Mouse (Mus musculus): ENCODE measurements around the gene Nsmce1.

Gene Nsmce1

GRCm38 (mm10) chr7:125490947-125491735, at the start of gene Nsmce1:
Gene Nsmce1, minus strand, starts transcription at chr7:125491596.
- DNase-seq (ENCODE audit: low read depth in 2 of 2, low spot score in 2 of 2): peak; percentile 95 to 96

DNA sequence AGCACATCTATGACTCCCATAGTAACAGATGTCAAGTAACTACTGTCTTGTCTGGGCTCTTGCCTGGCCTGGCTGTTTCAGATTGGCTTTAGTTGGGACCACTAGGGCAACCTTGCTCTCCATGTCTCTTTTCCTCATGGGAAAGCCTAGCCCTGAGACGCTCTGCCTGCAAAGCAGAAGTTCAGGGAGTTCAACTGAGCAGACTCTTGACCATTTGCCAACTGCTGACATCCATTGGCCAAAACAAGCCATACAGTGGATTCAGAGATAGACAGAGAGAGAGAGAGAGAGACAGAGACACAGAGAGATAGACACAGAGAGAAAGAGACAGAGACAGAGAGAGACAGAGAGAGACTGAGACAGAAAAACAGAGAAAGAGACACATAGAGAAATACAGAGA, 49.6 kb upstream of the Nsmce1 start:
- no peak for DNase-seq (ENCODE audit: low read depth in 2 of 2, low spot score in 2 of 2)

DNA sequence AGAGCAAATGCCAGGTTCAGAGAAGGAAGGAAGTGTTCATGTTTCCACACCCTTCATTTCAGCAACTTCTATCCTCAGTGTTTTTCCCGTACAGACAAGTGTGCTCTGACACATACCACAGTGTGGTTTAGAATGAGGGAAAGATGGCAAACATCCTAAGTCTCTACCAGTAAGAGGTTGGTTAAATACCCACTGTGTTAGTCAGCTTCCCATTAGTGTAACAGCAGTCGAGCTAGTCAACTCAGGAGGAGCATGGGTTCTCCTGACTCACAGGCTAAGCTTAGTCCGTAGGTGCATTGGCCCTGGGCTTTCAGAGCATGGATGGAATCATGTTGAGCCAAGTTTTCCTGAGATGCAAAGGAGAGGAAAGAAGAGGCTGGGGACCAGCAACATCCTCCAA, 48.0 kb upstream of the Nsmce1 start:
- no peak for DNase-seq (ENCODE audit: low read depth in 2 of 2, low spot score in 2 of 2)

GRCm38 (mm10) chr7:125527901-125528580, 36.6 kb upstream of the Nsmce1 start:
- DNase-seq (ENCODE audit: low read depth in 2 of 2, low spot score in 2 of 2): no peak

DNA sequence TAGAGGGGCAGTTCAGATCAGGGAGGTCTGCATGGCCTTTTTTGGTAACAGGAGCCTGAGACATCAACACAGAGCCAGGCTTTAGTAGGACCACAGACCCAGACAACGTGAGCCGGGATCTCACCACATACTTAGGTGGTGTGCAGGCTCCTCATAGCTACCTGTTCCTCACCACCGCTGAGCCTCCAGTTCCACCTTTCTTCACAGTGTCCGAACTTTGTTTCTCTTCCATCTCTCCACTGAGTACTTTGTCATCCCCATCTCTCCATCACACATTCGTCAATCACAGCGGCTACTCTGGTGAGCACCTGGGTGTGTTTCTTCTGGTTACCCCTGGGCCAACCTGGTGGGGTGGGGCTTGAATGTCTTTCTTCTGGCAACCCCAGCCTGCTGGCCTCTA, 35.8 kb upstream of the Nsmce1 start:
- no peak for DNase-seq (ENCODE audit: low read depth in 2 of 2, low spot score in 2 of 2)

- DNase-seq (ENCODE audit: low read depth in 2 of 2, low spot score in 2 of 2): no peak
These were observed 31.7 kb upstream of the Nsmce1 start for GRCm38 (mm10) chr7:125523051-125523450.

DNA sequence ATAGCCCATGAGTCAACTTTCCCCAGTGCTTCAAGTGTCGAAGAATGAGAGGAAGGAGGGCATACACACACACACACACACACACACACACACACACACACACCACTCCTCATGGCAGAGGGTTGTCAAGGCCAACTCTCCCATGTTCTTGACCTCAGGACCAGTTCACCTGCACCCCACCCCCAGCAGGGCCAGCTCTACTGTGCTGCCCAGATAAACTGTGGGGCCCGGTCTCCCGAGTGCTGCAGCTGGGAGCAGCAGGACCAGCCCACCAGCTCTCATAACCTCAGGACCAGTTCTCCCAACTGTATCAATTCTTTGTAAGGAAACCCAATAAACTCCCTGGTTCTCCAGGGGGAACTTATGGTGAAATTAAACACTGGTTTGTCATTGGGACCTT, 28.3 kb upstream of the Nsmce1 start:
- DNase-seq (ENCODE audit: low read depth in 2 of 2, low spot score in 2 of 2): no peak

DNA sequence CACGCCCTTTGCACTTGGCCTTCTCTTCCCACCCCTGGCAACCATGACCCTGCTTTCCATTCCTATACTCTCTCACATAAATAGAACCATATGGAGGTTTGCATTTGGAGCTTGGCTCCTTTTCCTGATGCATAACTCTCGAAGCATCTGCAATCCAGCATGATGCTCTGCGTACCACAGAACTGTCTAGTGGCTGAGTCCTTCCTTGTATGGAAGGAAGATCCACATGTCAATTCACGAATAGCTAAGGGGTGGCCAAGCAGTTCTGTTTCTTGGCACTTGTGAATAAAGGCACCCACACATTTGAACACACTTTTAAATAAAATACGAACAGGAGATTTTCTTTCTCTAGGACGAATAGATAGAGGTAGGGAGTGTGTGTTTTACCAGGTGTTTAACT, 26.1 kb upstream of the Nsmce1 start:
- DNase-seq (ENCODE audit: low read depth in 2 of 2, low spot score in 2 of 2): no peak

DNA sequence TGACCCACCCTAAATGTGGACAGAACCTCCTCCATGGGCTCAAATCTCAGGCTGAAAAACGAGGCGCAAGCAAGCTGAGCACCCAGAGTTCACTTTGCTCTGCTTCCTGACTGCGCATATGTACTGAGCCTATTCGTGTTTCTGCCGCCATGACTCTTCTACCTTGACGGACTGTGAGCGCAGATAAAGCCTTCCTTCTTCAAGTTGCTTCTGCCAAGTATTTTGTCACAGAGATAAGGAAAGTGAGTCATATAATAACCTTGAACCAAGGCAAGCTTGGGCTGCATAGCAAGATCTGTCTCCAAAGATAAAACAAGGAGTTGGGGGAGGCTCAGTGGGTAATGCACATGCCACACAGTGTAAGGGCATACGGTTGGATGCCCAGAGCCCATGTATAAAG, 25.3 kb upstream of the Nsmce1 start:
- no peak for DNase-seq (ENCODE audit: low read depth in 2 of 2, low spot score in 2 of 2)

DNA sequence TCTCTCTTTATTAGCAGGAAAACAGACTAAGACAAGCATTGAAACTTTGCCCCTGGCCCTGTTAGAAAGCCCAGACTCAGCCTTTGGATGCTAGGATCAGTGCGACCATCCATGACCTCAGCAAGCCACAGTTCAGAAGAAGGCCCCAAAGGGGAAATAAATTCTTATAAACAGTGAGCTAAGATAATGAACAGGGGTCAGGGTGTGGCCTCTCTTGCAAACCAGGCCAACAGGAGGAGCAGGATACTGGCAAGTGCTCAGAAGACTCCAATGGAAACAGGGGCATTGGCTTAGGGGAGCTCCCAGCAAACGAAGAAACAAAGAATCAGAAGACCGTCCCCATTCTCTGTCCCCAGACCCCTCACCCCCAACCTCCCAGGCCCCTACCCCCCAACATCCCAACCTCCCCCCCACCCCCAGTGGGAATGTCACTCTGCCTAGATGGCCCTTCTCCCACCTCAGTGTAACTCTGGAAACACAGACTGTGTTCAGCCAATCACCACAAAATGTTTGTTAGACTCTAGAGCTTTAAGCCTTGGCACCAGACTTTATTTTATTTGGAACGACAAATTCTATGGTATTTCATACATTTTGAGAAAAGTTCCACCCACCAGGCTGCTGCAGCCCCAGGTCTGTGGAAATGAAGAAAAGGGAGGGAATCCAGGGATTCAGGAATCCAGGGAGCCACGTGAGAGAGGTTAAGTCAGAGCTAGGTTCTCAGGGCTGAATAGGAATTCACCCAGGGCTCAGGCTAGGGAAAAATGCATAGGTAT, 23.9 kb upstream of the Nsmce1 start:
- no peak for DNase-seq (ENCODE audit: low read depth in 2 of 2, low spot score in 2 of 2)

DNA sequence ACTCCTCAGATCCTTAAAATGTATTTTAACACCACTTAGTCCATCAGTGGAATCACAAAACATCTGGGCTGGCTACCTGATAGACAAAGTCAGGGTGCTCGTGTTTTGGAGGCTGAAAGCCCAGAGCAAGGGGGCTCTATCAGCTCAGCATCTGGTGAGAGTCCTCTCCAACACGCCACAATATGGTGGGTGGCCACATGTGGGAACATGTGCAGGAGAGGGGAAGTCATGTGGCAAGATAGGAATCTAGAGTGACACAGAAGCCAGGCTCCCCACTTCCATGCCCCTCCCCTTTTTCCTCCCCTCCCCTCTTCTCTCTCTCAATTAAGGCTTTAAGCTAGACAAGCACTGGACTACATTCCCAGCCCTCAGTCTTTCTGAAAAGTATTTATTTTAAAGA, 20.5 kb upstream of the Nsmce1 start:
- no peak for DNase-seq (ENCODE audit: low read depth in 2 of 2, low spot score in 2 of 2)

DNA sequence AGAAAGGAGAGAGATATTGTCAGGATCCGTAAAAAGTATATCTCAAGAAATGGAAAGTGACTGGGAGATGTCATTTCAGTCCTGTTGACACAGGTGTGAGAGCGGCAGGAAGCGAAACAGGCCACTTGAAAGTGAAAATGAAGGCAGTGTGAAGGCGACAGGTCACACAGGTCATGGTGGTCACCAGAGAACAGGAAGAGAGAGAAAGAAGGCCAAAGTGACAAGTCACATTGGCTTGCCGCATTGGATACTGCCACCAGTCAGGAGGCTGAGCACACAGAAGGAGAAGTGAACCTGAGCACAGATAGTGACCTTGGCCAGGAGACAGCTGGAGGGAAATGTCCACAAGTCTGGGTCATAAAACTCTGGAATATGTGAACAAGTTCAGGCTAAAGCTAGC, 20.0 kb upstream of the Nsmce1 start:
- DNase-seq (ENCODE audit: low read depth in 2 of 2, low spot score in 2 of 2): no peak

DNA sequence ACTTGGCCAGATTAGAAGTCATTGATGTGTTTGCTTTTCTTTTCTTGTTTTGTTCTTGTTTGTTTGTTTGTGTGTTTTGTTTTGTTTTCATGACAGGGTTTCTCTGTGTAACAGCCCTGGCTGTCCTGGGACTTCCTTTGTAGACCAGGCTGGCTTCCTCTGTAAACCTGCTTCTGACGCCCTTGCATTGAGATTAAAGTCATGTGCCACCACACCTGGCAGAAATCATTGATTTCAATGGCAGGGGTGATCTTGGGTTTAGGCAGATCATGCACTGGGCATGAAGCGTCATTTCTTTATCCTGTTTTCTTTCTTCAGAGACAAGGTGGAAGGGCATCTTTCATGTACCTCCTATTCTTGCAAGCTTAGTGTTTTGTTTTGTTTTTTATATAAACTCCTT, 15.9 kb upstream of the Nsmce1 start:
- DNase-seq (ENCODE audit: low read depth in 2 of 2, low spot score in 2 of 2): peak; percentile 56 to 58

GRCm38 (mm10) chr7:125505568-125505967, 14.2 kb upstream of the Nsmce1 start:
- DNase-seq (ENCODE audit: low read depth in 2 of 2, low spot score in 2 of 2): no peak

DNA sequence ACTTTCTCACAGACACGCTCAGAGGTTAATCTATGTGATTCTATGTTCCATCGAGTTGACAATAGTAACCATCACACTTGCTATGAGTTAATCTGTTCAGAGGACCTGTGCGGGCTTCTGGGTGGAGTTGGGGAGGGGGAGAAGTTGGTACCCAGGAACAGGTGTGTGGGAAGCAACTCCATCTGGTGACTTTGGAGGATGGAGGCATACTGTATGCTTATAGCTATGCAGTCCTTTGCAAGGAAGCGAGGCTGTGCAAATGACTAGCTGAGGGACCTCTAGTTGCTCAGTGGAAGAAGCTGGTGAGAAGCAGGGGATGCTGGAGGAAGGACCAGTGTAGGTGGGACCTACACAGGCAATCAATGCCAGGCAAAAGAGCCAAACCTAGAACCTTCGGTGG, 13.2 kb upstream of the Nsmce1 start:
- no peak for DNase-seq (ENCODE audit: low read depth in 2 of 2, low spot score in 2 of 2)

GRCm38 (mm10) chr7:125503374-125504092, 12.1 kb upstream of the Nsmce1 start:
- DNase-seq (ENCODE audit: low read depth in 2 of 2, low spot score in 2 of 2): no peak

DNA sequence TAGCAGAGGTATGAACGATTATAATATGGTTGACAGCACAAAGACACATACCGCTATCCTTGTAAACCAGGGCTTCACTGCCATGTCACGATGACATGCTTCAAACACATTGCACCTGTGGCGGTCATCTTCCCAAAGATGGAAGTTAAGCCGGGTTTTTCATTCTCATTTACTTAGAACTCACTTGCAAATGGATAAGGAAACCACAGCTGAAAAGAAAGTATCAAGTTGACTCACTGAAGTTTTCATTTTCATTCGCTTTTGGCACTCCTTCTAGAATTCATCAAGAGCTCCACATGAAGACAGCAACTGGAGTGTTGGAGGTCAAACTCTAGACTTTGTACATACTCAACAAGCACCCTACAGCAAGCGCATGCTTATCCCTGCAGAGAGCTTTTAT, 9.5 kb upstream of the Nsmce1 start:
- DNase-seq (ENCODE audit: low read depth in 2 of 2, low spot score in 2 of 2): no peak

DNA sequence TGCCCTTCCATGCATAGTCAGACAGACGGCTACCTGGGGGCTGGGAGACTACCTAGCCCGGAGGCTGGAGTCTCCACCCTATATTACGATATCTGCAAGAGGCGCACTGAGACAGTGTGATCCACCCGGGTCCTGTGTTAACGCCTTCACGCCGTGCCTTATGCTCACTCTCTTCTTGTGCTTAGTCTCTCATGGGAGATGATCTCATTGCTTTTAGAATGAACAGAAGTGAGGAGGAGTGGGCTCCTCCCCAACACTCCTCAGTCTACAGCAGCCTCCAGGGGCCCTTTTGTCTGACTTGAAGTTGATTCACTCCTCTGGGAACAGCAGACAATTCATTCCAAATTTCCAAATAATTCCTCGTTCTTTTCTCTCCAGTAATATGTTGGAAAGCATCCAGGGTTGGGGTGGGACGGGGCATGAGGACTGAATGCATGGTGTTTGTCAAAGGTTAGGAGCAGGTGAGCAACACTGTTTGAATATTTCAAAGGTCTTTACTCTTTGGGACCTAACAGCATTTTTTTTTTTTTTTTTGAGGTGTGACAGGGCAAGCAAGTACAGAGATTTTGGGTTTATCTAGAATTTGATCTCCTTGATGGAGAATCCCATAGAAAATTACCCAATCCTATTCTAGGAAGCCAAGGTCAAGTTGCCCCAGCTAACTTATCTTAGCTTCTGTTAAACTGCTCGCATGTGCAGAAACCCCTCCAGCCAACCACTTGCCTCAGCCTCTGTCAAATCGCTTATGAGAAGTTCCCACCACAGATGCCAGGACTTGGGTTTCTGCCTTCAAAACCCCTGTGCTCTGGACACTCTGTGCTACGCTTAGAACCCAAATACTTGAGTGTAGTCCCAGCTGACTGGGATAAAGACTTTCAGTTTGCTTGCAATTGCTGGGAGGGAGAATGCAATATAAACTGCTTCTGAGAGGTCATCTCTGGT, 8.8 kb upstream of the Nsmce1 start:
- DNase-seq (ENCODE audit: low read depth in 2 of 2, low spot score in 2 of 2): no peak

GRCm38 (mm10) chr7:125495864-125496440, 4.6 kb upstream of the Nsmce1 start:
- no peak for DNase-seq (ENCODE audit: low read depth in 2 of 2, low spot score in 2 of 2)

DNA sequence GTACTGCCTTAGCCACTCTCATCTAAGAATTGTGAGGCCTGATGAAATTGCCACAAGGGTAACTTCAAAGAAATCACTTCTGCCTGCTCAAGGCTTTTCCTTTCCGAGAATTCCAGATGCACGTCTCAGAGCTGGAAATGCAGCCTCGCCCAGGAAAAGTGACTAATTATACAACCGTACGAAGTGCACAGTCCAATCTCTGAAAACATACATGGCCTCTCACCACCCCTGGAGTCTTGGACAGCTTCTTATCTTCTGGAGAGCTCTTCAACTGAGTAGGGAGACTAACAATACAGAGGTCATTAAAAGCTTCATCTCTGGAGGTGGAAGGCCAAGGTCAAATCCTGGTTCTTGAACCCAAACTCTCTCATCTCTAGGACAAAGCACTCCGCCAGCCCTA, 1.2 kb upstream of the Nsmce1 start:
- no peak for DNase-seq (ENCODE audit: low read depth in 2 of 2, low spot score in 2 of 2)
